Mouse (Mus musculus) lung, postnatal 4 days (tissue): Measurements from ENCODE around the gene Efemp2.
A peak's percentile ranks its signal among the peaks of the same experiment; 100 is the strongest.

Experiments used
- DNase-seq, 2 experiments: peaks; one replicate each; pipeline ENCODE4 v3.0.0; 2021

Gene Efemp2

GRCm38 (mm10) chr19:5473720-5474119 is at the start of gene Efemp2:
Efemp2 (plus strand) TSS chr19:5473954.
- peak; percentile 90 to 95 for DNase-seq

GRCm38 (mm10) chr19:5424092-5424781 is 49.5 kb upstream of the Efemp2 start:
- peak; percentile 86 to 93 for DNase-seq

GRCm38 (mm10) chr19:5424782-5425741 is 48.7 kb upstream of the Efemp2 start, which contains the start of the genes Drap1 and AI837181:
Drap1 (minus strand) TSS chr19:5424979.
AI837181 (plus strand) TSS chr19:5425144.
- peak; percentile 95 to 96 for DNase-seq

- DNase-seq = no peak
Observed at GRCm38 (mm10) chr19:5425906-5426565, 47.7 kb upstream of the Efemp2 start.

- no peak for DNase-seq
Observed at GRCm38 (mm10) chr19:5426640-5427290, 47.0 kb upstream of the Efemp2 start.

DNA sequence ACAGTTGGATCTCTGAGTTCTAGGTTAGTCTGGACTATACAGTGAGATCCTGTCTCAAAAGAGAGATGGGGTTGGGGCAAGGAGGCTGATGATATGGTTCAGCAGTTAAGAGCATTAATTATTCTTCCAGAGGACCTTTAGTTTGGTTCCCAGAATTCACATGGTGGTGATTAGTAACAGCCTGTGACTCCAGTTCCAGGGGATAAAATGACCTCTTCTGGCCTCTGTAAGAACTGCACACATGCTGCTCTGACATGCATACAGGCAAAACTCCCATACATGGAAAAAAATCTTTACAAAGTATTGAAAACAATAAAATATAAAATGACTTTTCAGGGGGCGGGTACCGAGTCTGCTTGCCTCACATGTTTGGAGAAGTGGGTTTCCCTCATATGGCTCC is 45.7 kb upstream of the Efemp2 start:
- DNase-seq = peak in 1 of 2 experiments; percentile 58

DNA sequence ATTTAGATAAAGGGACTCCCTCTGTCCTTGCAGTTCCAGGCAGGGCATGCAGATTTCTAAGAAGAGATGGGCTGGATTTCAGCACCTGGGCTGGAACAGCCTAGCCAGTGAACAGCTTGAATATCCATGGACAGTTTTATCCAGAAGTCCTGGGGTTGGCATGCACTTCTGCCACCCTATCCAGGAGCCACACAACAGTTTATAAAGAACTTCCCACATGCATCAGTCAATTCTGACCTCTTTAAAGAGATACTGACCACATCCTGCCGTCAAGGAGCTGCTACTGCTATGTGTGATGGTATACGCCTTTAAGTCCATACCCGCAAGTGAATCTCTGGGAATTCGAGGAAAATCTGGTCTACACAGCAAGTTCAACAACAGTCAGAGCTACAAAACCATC is 44.5 kb upstream of the Efemp2 start:
- no peak for DNase-seq

GRCm38 (mm10) chr19:5429806-5430205 is 43.9 kb upstream of the Efemp2 start:
- DNase-seq = peak in 1 of 2 experiments; percentile 55

GRCm38 (mm10) chr19:5430408-5430807 is 43.3 kb upstream of the Efemp2 start:
- DNase-seq = no peak

GRCm38 (mm10) chr19:5431911-5432464 is 41.8 kb upstream of the Efemp2 start:
- DNase-seq = peak in 1 of 2 experiments; percentile 41

GRCm38 (mm10) chr19:5432992-5433852 is 40.5 kb upstream of the Efemp2 start:
- peak; percentile 70 to 73 for DNase-seq

- no peak for DNase-seq
Observed at GRCm38 (mm10) chr19:5433951-5434350, 39.8 kb upstream of the Efemp2 start.

DNA sequence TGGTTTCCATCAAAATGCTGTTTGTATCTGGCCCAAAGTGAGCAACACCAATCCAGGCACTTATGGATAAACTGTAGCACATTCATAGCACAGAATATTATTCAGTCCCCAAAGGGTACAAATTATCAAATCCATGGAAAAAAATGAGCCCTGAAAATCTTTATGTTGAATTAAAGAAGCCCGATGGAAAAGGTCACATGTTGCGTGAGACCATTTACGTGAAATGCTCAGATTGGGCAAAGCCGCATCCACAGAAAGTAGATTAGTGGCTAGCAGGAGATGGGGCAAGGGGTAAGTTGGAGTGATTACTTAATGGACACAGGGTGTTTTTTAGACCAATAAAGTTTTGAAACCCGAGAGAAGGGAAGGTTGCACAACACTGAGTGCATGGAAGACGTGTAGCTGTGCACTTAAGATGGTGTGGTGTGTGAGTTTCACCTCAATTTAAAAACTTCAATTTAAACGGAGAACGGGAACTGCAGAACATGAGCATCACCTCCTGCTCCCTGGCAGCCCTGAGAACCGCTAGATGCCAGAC is 29.3 kb upstream of the Efemp2 start:
- no peak for DNase-seq

GRCm38 (mm10) chr19:5444954-5445353 is 28.8 kb upstream of the Efemp2 start:
- no peak for DNase-seq

GRCm38 (mm10) chr19:5445747-5446146 is 28.0 kb upstream of the Efemp2 start:
- no peak for DNase-seq

DNA sequence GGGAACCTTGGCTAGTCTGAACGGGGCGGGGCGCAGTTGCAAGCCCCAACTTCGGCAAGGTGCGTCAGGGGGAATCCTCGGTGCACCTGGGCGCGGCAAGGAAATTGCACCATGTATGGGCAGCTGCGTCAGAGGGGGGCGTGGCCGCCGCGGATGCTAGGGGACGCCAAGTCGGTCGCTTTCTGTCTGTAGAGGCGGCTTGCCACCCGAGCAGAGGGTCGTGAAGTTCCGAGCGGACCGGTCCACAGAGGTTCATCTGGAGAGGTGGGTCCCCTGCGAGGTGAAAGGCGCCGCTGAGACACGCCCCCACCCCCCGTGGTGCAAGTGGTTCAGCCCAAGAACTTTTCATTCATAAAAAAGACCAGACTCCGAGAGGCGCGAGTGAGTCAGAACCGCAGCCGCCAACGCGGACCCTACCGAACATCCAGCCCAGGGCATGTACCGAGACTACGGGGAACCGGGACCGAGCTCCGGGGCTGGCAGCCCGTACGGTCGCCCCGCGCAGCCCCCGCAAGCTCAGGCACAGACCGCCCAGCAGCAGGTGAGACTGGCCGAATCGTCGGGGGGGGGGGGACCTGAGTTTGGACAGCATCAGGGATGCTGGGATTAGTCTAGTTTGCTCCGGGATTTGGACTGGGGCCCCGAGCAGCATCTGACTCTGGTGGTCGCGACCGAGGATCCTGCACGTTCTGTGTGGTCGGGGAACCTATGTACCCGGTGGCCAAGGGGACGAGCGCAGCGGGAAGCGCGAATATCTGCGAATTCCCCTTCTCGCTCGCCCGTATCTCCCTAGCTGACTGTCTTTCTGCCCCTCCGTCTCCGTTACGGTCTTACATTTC is 26.0 kb upstream of the Efemp2 start, which contains the start of gene Fosl1:
Gene Fosl1 (plus strand): TSS at position 33 of the 839 bp plus-strand sequence.
- DNase-seq = peak; percentile 78 to 80

- peak in 1 of 2 experiments; percentile 46 for DNase-seq
Observed at GRCm38 (mm10) chr19:5448354-5449150, 25.2 kb upstream of the Efemp2 start.

GRCm38 (mm10) chr19:5449673-5450072 is 24.1 kb upstream of the Efemp2 start:
- no peak for DNase-seq

GRCm38 (mm10) chr19:5451766-5452165 is 22.0 kb upstream of the Efemp2 start:
- no peak for DNase-seq
